ENCODE assay signal across 25 mouse cellular contexts in the genomic region with DNA sequence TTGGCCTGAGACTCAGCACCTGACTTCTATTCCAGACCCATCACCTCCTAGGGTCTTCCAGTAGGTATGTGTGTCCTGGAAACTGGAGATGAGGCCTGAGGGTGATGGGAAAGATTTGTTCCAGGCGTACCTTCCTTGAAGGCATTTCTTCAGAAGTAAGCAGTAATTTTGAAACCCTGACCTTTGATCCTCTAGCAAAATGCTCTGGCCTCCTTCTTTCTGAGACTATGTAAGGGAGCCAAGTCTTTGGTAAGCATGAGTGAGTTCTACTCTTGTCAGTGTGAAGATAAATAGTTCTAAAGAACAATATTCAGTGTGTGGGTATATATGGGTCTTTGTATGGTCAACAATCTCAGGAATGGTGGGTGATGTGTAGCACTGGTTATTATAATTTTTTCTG.
DNase-seq lines count a peak whose midpoint lies in the region; ATAC-seq and TF ChIP-seq lines count a peak whose summit lies in the region.
"Had no signal": no experiment of that assay in that cellular context is flagged by ENCODE, and none has a peak within 500 bp of the region (broad histone marks: within the 10 kb centered on the region; RNA-seq: fewer than 3 reads in every experiment).

No protein-coding gene starts in this region.

- H3K4me1 ChIP-seq in forebrain, embryonic 15.5 days = peaks cover 14% of the 10 kb centered on the region
- H3K4me1 ChIP-seq in forebrain, embryonic 14.5 days (ENCODE audit: control insufficient read depth, insufficient read depth, low read length) = no peaks in the 10 kb centered on the region
- no peaks in the 10 kb centered on the region for H3K4me1 ChIP-seq in kidney, adult 2 months (ENCODE audit: control insufficient read depth, insufficient read depth, low read length)
- no peaks in the 10 kb centered on the region for H3K4me1 ChIP-seq in kidney, embryonic 16.5 days (ENCODE audit: insufficient read depth, low read length)
- H3K4me1 ChIP-seq: embryonic facial prominence, embryonic 10.5 days; embryonic facial prominence, embryonic 12.5 days had no signal

- H3K9me3 ChIP-seq in forebrain, embryonic 15.5 days = no peaks in the 10 kb centered on the region
- no peaks in the 10 kb centered on the region for H3K9me3 ChIP-seq in forebrain, embryonic 14.5 days (replicated peaks; ENCODE audit: control insufficient read depth, low read length)
- no peaks in the 10 kb centered on the region for H3K9me3 ChIP-seq in kidney, embryonic 16.5 days (ENCODE audit: low read length)
- H3K9me3 ChIP-seq: embryonic facial prominence, embryonic 10.5 days; embryonic facial prominence, embryonic 12.5 days; forebrain, embryonic 13.5 days had no signal

- no peak for TF ChIP-seq POLR2A in kidney, adult 2 months (IDR thresholded peaks at IDR 0.05; ENCODE audit: low read depth, low read length)

- 98% methylated on average over 1 of the region's 1 CpGs for WGBS in forebrain, embryonic 15.5 days
- 92% methylated on average over 1 of the region's 1 CpGs for WGBS in forebrain, embryonic 14.5 days
- 60% methylated on average over 1 of the region's 1 CpGs for WGBS in kidney, adult 2 months
- 79% methylated on average over 1 of the region's 1 CpGs for WGBS in kidney, embryonic 16.5 days

- no peak for ATAC-seq in forebrain, embryonic 15.5 days (replicated peaks)
- ATAC-seq in forebrain, embryonic 14.5 days = no peak
- no peak for ATAC-seq in kidney, embryonic 16.5 days (ENCODE audit: low FRiP score, low TSS enrichment)
- ATAC-seq: activated CD4-positive, CD25-positive, alpha-beta regulatory T cell, adult 4 months; CD4-positive, CD25-positive, alpha-beta regulatory T cell, adult 4 months; forebrain, embryonic 13.5 days; Patski had no signal

- H3K36me3 ChIP-seq in forebrain, embryonic 15.5 days = no peaks in the 10 kb centered on the region
- H3K36me3 ChIP-seq in forebrain, embryonic 14.5 days (ENCODE audit: control insufficient read depth, insufficient read depth, low read length) = no peaks in the 10 kb centered on the region
- H3K36me3 ChIP-seq in kidney, adult 2 months (ENCODE audit: control insufficient read depth, insufficient read depth, low read length) = no peaks in the 10 kb centered on the region
- no peaks in the 10 kb centered on the region for H3K36me3 ChIP-seq in kidney, embryonic 16.5 days (ENCODE audit: insufficient read depth, low read length)
- H3K36me3 ChIP-seq: embryonic facial prominence, embryonic 10.5 days; embryonic facial prominence, embryonic 12.5 days; G1E had no signal

- H3K9ac ChIP-seq in forebrain, embryonic 15.5 days (replicated peaks) = no peak overlapping the region
- no peak overlapping the region for H3K9ac ChIP-seq in forebrain, embryonic 14.5 days (ENCODE audit: low read length)
- no peak overlapping the region for H3K9ac ChIP-seq in kidney, embryonic 16.5 days (replicated peaks; ENCODE audit: low read length)
- H3K9ac ChIP-seq: embryonic facial prominence, embryonic 12.5 days; forebrain, embryonic 13.5 days had no signal

- DNase-seq in forebrain, embryonic 14.5 days (ENCODE audit: low spot score) = no peak
- peak; percentile 68 for DNase-seq in kidney, adult 2 months
- DNase-seq in kidney, postnatal 4 days = no peak
- peak; percentile 63 for DNase-seq in kidney, adult 9 months
- DNase-seq in kidney, adult 18-20 months = no peak
- DNase-seq in kidney, postnatal 36 days = peak; percentile 2 to 48
- DNase-seq: adrenal gland, adult 8-10 months; adrenal gland, postnatal 14 days; adrenal gland, postnatal 36 days; B cell, adult 2 months; cerebellum, adult 11-12 months; cerebellum, adult 2 months; cerebellum, adult 9-10 months; cerebellum, postnatal 10 days; cerebellum, postnatal 25 days had no signal

- TF ChIP-seq CTCF in kidney, adult 2 months (conservative IDR thresholded peaks at IDR 0.05; ENCODE audit: insufficient read depth, insufficient read length, low read depth, low read length) = no peak

- H3K27me3 ChIP-seq in forebrain, embryonic 15.5 days = no peaks in the 10 kb centered on the region
- no peaks in the 10 kb centered on the region for H3K27me3 ChIP-seq in forebrain, embryonic 14.5 days (replicated peaks; ENCODE audit: control insufficient read depth, insufficient read depth, low read length)
- H3K27me3 ChIP-seq in kidney, adult 2 months (replicated peaks; ENCODE audit: control insufficient read depth, insufficient read depth, low read length) = no peaks in the 10 kb centered on the region
- H3K27me3 ChIP-seq in kidney, embryonic 16.5 days (ENCODE audit: insufficient read depth, low read length) = no peaks in the 10 kb centered on the region
- H3K27me3 ChIP-seq: CH12.LX; embryonic facial prominence, embryonic 12.5 days had no signal

- H3K27ac ChIP-seq in forebrain, embryonic 15.5 days (replicated peaks) = peak overlapping the region; percentile 29; the same call in 1 of the 2 replicates
- H3K27ac ChIP-seq in forebrain, embryonic 14.5 days (ENCODE audit: low read depth, low read length) = no peak overlapping the region
- H3K27ac ChIP-seq in kidney, adult 2 months (ENCODE audit: insufficient read depth, low read depth, low read length) = no peak overlapping the region
- no peak overlapping the region for H3K27ac ChIP-seq in kidney, embryonic 16.5 days (ENCODE audit: low read length)
- H3K27ac ChIP-seq: embryonic facial prominence, embryonic 10.5 days; embryonic facial prominence, embryonic 12.5 days; forebrain, embryonic 13.5 days had no signal

- H3K4me2 ChIP-seq in forebrain, embryonic 15.5 days (replicated peaks) = no peak overlapping the region
- H3K4me2 ChIP-seq in forebrain, embryonic 14.5 days (ENCODE audit: low read length) = no peak overlapping the region
- H3K4me2 ChIP-seq in kidney, embryonic 16.5 days (replicated peaks; ENCODE audit: low read depth, low read length) = no peak overlapping the region
- H3K4me2 ChIP-seq: embryonic facial prominence, embryonic 12.5 days; forebrain, embryonic 13.5 days had no signal

- H3K4me3 ChIP-seq in forebrain, embryonic 15.5 days = no peak overlapping the region
- no peak overlapping the region for H3K4me3 ChIP-seq in forebrain, embryonic 14.5 days (ENCODE audit: low read depth, low read length)
- no peak overlapping the region for H3K4me3 ChIP-seq in kidney, adult 2 months (ENCODE audit: insufficient read depth, low read depth, low read length)
- no peak overlapping the region for H3K4me3 ChIP-seq in kidney, embryonic 16.5 days (ENCODE audit: low read length)
- H3K4me3 ChIP-seq: embryonic facial prominence, embryonic 10.5 days; embryonic facial prominence, embryonic 12.5 days; forebrain, embryonic 13.5 days had no signal

Comparison
In these comparisons a context has a peak if more than half of its experiments do, and no peak if none do; other contexts are left out.
1. DNase-seq: peak in kidney, adult 2 months (single experiment), kidney, adult 9 months (single experiment) and kidney, postnatal 36 days (2 of 2); none in forebrain, embryonic 14.5 days (single experiment), kidney, postnatal 4 days (0 of 2) and kidney, adult 18-20 months (single experiment).